Comparison of ENCODE assay signal across 16 mouse cellular contexts in genomic region chr15:86256201-86256600, GRCm38 (mm10). TPM values are rescaled to one million over a fixed set of nuclear protein-coding genes. Genes with fewer than 3 reads are reported as not detected.
A peak's percentile ranks its signal among the peaks of the same experiment; 100 is the strongest.
DNase-seq lines count a peak whose midpoint lies in the region; ATAC-seq and TF ChIP-seq lines count a peak whose summit lies in the region.
"Had no signal": no experiment of that assay in that cellular context is flagged by ENCODE, and none has a peak within 500 bp of the region (broad histone marks: within the 10 kb centered on the region; RNA-seq: fewer than 3 reads in every experiment).

No protein-coding gene starts in this region.

- WGBS in midbrain, embryonic 11.5 days = 77% methylated on average over 5 of the region's 5 CpGs
- WGBS in midbrain, embryonic 13.5 days = 71% methylated on average over 5 of the region's 5 CpGs

- H3K4me1 ChIP-seq in midbrain, embryonic 11.5 days (ENCODE audit: control insufficient read depth, insufficient read depth, low read length) = peaks cover 6% of the 10 kb centered on the region; the same call in 1 of the 2 replicates
- peaks cover 32% of the 10 kb centered on the region for H3K4me1 ChIP-seq in midbrain, embryonic 13.5 days (replicated peaks)
- H3K4me1 ChIP-seq: heart, embryonic 12.5 days had no signal

- no peaks in the 10 kb centered on the region for H3K36me3 ChIP-seq in midbrain, embryonic 11.5 days (ENCODE audit: control insufficient read depth, insufficient read depth, low read length)
- no peaks in the 10 kb centered on the region for H3K36me3 ChIP-seq in midbrain, embryonic 13.5 days

- no peak for ATAC-seq in midbrain, embryonic 11.5 days (ENCODE audit: low FRiP score)
- no peak for ATAC-seq in midbrain, embryonic 13.5 days

- H3K27ac ChIP-seq in layer of hippocampus, adult 2 months = peak overlapping the region; percentile 49; the same call in 1 of the 2 replicates
- H3K27ac ChIP-seq in midbrain, embryonic 11.5 days (ENCODE audit: low read depth, low read length) = no peak overlapping the region
- no peak overlapping the region for H3K27ac ChIP-seq in midbrain, embryonic 13.5 days
- H3K27ac ChIP-seq: embryonic facial prominence, embryonic 15.5 days; gastrocnemius, adult 2 months had no signal

- no peak overlapping the region for H3K4me3 ChIP-seq in layer of hippocampus, adult 2 months
- H3K4me3 ChIP-seq in midbrain, embryonic 11.5 days (ENCODE audit: low read depth, low read length) = no peak overlapping the region
- H3K4me3 ChIP-seq in midbrain, embryonic 13.5 days (replicated peaks) = no peak overlapping the region
- H3K4me3 ChIP-seq: embryonic facial prominence, embryonic 15.5 days; erythroblast, embryonic 14.5 days; gastrocnemius, adult 2 months; heart, embryonic 12.5 days had no signal

- DNase-seq in cerebellum, postnatal 14 days = peak; percentile 56 to 57
- DNase-seq in cerebellum, adult 11-12 months = no peak
- no peak for DNase-seq in layer of hippocampus, adult 2 months (ENCODE audit: low spot score in 2 of 2)
- DNase-seq in layer of hippocampus, adult 11-12 months (ENCODE audit: low spot score) = no peak
- DNase-seq in midbrain, embryonic 11.5 days (ENCODE audit: low spot score, missing footprints) = peak; percentile 23
- no peak for DNase-seq in ovary, postnatal 10 days (ENCODE audit: low spot score)
- DNase-seq: adrenal gland, postnatal 10 days; cerebellum, adult 11 months; cerebellum, adult 9-11 months; embryo, embryonic 11 days; gastrocnemius, adult 2 months; gastrocnemius, postnatal 25 days had no signal

- no peaks in the 10 kb centered on the region for H3K27me3 ChIP-seq in midbrain, embryonic 11.5 days (ENCODE audit: control insufficient read depth, insufficient read depth, low read length)
- H3K27me3 ChIP-seq in midbrain, embryonic 13.5 days = no peaks in the 10 kb centered on the region
- H3K27me3 ChIP-seq: embryonic facial prominence, embryonic 15.5 days had no signal

- no peak for TF ChIP-seq CTCF in layer of hippocampus, adult 2 months (conservative IDR thresholded peaks at IDR 0.05)

- no peak overlapping the region for H3K9ac ChIP-seq in midbrain, embryonic 11.5 days (ENCODE audit: low read length)
- H3K9ac ChIP-seq in midbrain, embryonic 13.5 days (replicated peaks) = no peak overlapping the region
- H3K9ac ChIP-seq: embryonic facial prominence, embryonic 15.5 days; heart, embryonic 12.5 days had no signal

- no peaks in the 10 kb centered on the region for H3K9me3 ChIP-seq in midbrain, embryonic 11.5 days (ENCODE audit: control insufficient read depth, low read length)
- no peaks in the 10 kb centered on the region for H3K9me3 ChIP-seq in midbrain, embryonic 13.5 days
- H3K9me3 ChIP-seq: embryonic facial prominence, embryonic 15.5 days; heart, embryonic 12.5 days had no signal

- no peak overlapping the region for H3K4me2 ChIP-seq in midbrain, embryonic 11.5 days
- no peak overlapping the region for H3K4me2 ChIP-seq in midbrain, embryonic 13.5 days (replicated peaks)
- H3K4me2 ChIP-seq: embryonic facial prominence, embryonic 15.5 days; heart, embryonic 12.5 days had no signal

RNA-seq across cellular contexts. Expression of gene Tbc1d22a, which starts 41.9 kb away (rescaled TPM):
- total RNA-seq in layer of hippocampus, adult 2 months (2021) = 10 to 100 TPM; 33.2 to 34.7 TPM
- 6.7 and 8.1 TPM in 2 replicates for polyA plus RNA-seq in midbrain, embryonic 11.5 days (2014; fragmentation: Nextera tagmentation; extraction: Ambion mirVana)
- 13.4 and 13.6 TPM in 2 replicates for polyA plus RNA-seq in midbrain, embryonic 13.5 days (2015; fragmentation: Nextera tagmentation; extraction: Ambion mirVana)

Comparison
In these comparisons a context has a peak if more than half of its experiments do, and no peak if none do; other contexts are left out.
1. DNase-seq: peak in cerebellum, postnatal 14 days (2 of 2) and midbrain, embryonic 11.5 days (single experiment); none in cerebellum, adult 11-12 months (single experiment), layer of hippocampus, adult 2 months (0 of 2), layer of hippocampus, adult 11-12 months (single experiment) and ovary, postnatal 10 days (single experiment).